Mouse (Mus musculus) lung, adult 18-20 months (tissue): ENCODE measurements around the gene Pou6f2.

Experiments
- DNase-seq, 2 experiments: peaks; one replicate each; pipeline ENCODE4 v3.0.0; 2022; ENCODE audit warnings: mixed read lengths in 2 of 2

The Pou6f2 gene

GRCm38 (mm10) chr13:18397586-18397985 lies at the start of gene Pou6f2:
Pou6f2 (minus strand) TSS chr13:18397686.
- no peak for DNase-seq

- DNase-seq = no peak
These were observed 42.4 kb upstream of the Pou6f2 start for GRCm38 (mm10) chr13:18439858-18440257.

- no peak for DNase-seq
These were observed 9.8 kb downstream of the Pou6f2 start for GRCm38 (mm10) chr13:18387673-18388072.

DNA sequence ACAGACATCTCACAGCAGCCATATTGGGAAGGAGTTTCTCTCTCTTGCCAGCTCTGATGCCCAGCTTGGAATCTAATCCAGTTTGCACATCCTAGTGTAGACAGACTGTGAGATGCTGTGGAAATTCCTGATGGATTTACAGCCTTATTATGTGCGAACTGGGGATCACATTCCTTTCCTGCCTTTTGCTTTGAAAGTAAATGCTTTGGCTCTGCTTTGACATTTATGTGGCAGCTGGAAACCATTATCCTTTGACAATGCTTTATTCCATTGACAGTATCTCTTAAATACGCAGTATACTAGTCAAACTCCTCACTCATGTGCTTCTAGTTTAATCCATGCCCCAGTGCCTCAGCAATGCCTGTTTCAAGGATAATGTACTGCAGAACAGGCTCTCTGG lies 34.1 kb downstream of the Pou6f2 start:
- DNase-seq = no peak

DNA sequence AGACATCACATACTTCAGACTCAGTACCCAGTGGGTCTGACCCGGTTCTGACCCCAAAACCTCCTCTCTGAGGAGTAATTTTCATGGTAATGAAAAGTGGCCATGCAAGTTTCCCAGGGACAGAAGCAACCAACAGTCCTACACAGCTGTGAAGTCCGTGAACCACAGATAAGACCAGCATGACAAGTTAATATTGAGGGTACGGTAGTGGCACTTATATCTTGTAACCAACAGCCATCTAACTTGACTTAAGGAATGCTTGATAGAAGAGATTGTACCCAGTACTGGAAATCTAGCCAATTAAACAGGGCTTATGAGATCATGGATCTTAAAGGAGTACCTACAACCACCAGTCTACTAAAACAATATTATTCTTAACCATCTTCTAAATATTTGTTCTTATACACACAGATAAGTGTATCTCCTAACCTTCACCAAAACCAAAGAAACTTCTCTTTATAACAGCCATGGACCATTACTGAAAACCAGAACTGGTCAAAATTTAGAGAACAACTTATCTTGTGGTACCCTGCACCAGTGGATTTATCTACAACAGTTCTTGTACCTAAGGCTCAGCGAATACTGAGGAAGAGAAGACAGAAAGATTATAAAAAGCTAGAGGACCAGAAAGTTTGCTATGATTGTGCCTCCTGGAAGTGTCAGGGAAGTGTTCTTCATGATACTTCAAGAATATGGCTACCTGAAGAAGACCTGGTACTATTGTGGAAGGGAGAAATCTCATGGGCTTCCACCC lies 52.7 kb downstream of the Pou6f2 start:
- DNase-seq = no peak

DNA sequence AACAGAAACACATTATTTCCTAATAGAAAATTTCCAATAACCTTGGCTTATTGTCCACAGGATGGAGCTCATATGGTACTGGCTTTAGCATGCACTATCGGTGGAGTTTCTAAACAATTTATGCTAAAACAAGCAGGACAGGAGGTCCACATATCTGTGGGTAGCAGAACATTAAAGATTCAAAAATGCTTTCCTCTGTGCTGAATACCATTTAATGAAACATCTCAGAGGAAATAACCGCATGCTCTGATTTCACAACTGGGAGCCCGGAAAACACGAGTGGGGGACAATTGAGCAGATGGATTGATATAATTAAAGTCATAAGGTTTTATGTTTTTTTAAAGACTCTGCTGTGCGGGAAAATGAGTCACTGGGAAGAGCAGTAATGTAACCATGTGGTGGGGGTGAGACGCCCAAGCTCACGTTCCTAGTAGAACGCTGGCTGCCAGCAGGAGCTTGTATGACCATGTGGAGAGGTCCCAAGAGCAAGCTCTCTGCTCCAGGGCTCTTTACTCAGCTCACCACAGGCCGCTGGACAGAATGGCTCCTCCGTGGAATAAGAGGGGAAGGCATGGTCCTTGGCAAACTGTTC lies 58.5 kb downstream of the Pou6f2 start:
- DNase-seq = no peak

- no peak for DNase-seq
These were observed 59.5 kb downstream of the Pou6f2 start for GRCm38 (mm10) chr13:18338022-18338421.

DNA sequence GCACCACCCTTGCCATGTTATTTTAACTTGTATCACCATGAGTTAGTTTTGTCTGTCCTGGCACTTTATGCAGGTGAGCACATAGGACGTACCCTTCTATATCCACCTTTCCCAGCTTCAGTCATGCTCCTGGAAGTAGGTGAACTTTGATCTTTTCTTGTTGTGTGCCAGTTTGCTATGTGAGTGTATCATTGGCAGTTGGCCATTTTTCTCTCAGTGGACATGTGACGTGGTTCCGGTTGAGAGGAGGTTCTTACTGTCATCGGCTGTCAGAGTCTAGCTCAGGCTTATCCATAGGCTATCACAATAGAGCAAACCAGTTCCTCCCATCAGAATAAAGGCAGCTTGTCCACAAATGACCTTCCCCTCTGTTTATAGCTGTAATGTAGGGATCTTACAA lies 63.5 kb downstream of the Pou6f2 start:
- no peak for DNase-seq

- no peak for DNase-seq
These were observed 64.9 kb downstream of the Pou6f2 start for GRCm38 (mm10) chr13:18332596-18332995.

GRCm38 (mm10) chr13:18323980-18324678 lies 73.4 kb downstream of the Pou6f2 start:
- no peak for DNase-seq

DNA sequence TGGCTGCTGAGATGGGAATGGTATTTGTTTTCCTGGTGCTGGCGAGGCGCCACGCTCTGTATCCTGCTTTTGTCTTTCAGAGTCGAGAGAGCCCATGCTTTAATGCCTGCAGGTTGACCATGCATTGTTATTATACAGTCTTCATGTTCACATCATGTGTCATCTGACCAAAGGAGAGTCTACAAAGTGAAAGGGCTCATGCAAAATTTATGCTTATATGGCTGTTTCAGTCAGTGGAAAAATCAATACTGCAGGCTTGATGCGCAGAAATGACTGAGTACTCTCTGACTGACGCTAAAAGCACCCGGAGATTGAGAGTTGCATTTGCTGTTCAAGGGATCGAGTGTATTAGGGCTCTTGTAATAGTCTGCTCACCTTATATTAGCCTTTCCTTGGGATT lies 74.1 kb downstream of the Pou6f2 start:
- DNase-seq = no peak

DNA sequence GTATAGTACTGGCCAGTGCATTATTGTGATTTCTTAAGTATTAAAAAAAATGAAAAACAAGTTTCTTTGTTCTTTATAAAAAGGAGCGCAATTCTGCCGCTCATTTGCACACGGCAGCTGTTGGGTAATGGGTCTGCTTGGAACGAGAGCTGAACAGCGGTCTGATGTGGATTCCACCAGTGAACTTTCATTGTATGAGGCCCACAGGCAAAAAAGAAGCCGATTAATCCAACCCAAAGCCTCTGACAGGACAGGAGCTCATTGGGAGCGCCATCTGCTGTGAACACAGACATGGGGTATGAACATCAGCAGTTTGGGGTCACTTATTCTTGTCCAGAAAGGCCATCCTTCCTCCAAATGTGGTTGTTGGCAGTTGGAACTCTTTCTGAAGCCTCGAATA lies 84.9 kb downstream of the Pou6f2 start:
- no peak for DNase-seq

DNA sequence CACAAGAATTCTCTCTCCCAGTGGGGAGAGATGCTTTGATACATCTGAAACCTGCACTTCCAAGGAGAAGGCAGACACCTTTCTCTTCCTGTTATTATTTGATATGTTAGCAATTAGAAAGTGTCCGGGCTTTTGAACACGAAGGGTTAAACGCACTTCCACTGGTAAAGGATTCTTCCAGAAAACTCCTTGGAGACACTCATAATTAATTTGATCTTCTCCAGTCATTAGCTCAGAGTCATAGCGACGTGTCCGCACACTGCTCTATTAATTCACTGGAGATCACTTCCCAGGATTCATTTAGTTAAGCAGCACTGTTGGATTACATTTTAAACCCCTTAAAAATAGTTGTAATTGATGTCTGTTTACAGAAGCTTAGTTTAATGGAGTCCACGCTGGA lies 88.5 kb downstream of the Pou6f2 start:
- DNase-seq = no peak

GRCm38 (mm10) chr13:18306506-18307145 lies 90.9 kb downstream of the Pou6f2 start:
- DNase-seq = no peak

DNA sequence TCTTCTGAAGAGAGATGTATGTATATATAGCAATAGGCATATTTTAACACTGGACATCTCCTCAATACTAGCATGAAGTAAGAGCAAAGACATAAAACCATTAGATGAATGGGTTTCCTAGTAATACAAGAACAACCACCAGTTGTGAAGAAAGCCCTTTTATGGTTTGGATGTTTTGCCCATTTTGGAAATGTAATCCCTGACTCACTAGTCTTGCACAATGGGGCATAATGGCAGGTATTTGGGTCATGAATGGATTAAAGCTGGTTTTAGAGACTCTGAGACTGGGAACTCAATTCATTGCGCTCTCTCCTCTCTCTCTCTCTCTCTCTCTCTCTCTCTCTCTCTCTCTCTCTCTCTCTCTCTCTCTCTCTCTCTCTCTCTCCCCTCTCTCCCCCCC lies 97.5 kb downstream of the Pou6f2 start:
- no peak for DNase-seq

- no peak for DNase-seq
These were observed 104.0 kb downstream of the Pou6f2 start for GRCm38 (mm10) chr13:18293438-18293837.

GRCm38 (mm10) chr13:18290253-18290914 lies 107.1 kb downstream of the Pou6f2 start:
- DNase-seq = no peak

DNA sequence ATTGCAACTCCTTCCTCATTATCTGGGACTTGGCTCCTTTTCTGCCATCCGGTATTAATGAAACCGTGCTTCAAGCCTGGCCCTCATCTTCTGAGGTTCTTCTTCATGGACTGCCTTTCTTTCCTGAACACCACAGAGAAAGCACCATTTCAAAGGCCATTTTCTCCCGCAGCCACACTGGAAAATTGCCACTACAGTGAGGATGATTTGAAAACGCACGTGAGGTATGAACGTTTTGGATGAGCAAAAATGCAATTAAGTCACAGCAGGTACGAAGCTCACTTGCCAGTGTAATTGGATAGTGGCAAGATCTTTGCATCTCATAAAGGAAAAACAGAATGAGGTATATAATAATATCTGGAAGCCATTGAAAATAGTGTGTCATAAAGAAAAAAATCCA lies 110.0 kb downstream of the Pou6f2 start:
- DNase-seq = no peak

DNA sequence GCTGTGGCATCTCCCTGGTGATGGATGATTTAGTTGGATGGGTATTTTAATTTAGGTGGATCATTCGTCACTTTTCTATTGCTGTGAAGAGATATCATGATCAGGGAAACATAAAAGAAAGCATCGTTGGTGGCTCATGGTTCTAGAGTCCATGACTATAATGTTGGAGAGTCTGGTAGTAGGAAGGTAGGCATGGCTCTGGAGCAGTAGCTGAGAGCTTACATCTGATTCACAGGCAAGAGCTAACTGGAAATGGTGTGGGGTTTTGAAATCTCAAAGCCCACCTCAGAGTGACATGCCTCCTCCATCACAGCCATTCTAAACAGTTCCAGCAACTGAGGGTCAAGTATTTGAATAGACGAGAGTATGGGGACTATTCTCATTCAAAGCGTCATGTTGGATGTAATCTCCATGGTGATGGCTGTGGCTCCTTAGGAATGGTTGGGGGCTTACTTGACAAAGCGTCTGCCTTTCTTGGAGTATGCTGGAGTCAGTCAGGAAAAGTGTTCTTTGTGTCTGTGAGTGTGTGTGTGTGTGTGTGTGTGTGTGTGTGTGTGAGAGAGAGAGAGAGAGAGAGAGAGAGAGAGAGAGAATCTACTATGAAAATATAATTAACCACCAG lies 115.0 kb downstream of the Pou6f2 start:
- no peak for DNase-seq

GRCm38 (mm10) chr13:18281084-18281483 lies 116.4 kb downstream of the Pou6f2 start:
- DNase-seq = no peak

GRCm38 (mm10) chr13:18253131-18253530 lies 144.4 kb downstream of the Pou6f2 start:
- DNase-seq = no peak

DNA sequence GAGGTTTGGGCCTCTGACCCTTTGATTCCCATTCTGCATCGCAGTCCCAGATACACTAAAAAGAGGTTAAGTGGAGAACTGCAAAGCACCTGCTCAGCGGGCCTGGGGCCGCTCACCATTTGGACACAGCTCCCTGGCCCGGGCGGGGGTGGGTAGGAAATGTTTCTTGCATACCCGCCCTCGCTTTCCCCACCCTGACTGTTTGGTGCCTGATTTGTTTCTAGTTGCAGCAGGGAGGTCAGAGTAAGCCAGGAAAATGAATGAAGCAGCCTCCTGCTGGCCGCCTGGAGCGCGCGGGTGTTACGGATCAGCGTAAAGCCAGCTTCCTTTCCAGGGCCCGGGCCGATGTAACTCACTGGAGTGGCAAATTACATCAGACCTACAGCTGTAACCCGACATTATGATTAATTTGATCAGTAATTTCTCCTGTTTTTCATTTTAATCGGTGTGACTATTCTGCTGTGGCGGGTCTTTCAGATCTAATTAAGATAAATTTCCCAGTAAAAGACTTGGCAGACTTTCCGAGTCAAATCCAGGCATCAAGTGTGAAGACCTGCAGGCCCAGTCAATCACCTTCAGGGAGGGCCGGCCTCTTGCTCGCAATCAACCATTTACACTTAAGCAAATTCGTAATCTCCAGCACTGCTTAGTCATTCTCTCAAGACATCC lies 178.8 kb downstream of the Pou6f2 start:
- DNase-seq = no peak
